In the genomic region with DNA sequence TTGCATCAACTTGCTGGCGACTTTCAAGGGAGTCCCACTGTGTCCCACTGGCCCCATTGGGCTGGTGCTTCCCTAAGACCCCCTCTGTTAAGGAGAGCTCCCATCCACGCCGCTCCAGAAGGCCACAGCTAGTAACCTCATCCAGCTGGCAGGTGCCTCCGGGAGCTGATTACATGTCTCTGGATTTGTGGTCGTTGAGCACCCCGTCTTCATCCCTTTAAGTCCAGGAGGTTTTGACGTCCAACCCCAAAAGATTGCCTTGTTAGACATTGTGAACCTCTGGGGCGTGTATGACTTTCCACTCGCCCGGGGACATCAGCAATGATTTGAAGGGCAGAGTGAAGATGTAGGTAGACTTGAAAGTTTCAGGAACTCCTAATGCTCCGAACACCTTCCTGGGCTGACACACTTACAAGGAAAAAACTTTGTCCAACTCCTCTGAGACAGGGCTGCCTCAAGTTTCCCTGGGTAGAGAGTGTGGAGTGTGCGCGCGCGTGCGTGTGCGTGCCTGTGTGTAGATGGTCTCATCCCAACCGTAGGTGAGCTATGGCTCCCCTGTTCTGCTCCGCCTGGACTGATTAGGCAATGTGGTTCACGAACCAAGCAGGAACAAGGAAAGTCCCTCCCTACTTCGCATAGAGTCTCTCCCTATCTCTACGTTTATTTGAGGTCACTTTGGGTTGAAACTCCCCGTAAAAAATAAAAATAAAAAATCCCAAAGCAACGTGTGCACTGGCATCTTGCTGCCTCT, we compare ENCODE assay signal across 8 mouse cellular contexts. TPM values are rescaled to one million over a fixed set of nuclear protein-coding genes. Genes with fewer than 3 reads are reported as not detected.
DNase-seq lines count a peak whose midpoint lies in the region; ATAC-seq and TF ChIP-seq lines count a peak whose summit lies in the region.

No protein-coding gene starts in this region.

- H3K4me1 ChIP-seq in embryonic facial prominence, embryonic 14.5 days (ENCODE audit: control insufficient read depth, insufficient read depth, low read length): peaks cover 11% of the 10 kb centered on the region; the same call in 1 of the 2 replicates
- H3K4me1 ChIP-seq in intestine, embryonic 14.5 days (replicated peaks; ENCODE audit: control insufficient read depth, insufficient read depth, low read length): peaks cover 22% of the 10 kb centered on the region
- H3K4me1 ChIP-seq in midbrain, embryonic 10.5 days: peaks cover 51% of the 10 kb centered on the region

- H3K9me3 ChIP-seq in embryonic facial prominence, embryonic 14.5 days (ENCODE audit: control insufficient read depth, low read length): no peaks in the 10 kb centered on the region
- no peaks in the 10 kb centered on the region for H3K9me3 ChIP-seq in intestine, embryonic 14.5 days (ENCODE audit: control insufficient read depth, low read length)
- no peaks in the 10 kb centered on the region for H3K9me3 ChIP-seq in midbrain, embryonic 10.5 days (replicated peaks)

- no peak overlapping the region for H3K27ac ChIP-seq in layer of hippocampus, adult 2 months
- H3K27ac ChIP-seq in embryonic facial prominence, embryonic 14.5 days (replicated peaks; ENCODE audit: low read depth, low read length): peak overlapping the region; percentile 94
- peak overlapping the region; percentile 78 for H3K27ac ChIP-seq in intestine, embryonic 14.5 days (ENCODE audit: low read depth)
- no peak overlapping the region for H3K27ac ChIP-seq in midbrain, embryonic 10.5 days (replicated peaks)

- H3K27me3 ChIP-seq in embryonic facial prominence, embryonic 14.5 days (replicated peaks; ENCODE audit: control insufficient read depth, insufficient read depth, low read length): peaks cover 33% of the 10 kb centered on the region; the same call in 1 of the 2 replicates
- peaks cover 62% of the 10 kb centered on the region for H3K27me3 ChIP-seq in intestine, embryonic 14.5 days (replicated peaks; ENCODE audit: control insufficient read depth, insufficient read depth, low read length)
- H3K27me3 ChIP-seq in midbrain, embryonic 10.5 days (ENCODE audit: low read depth, poor library complexity, severe bottlenecking): peaks cover 98% of the 10 kb centered on the region

- 5% methylated on average over 24 of the region's 24 CpGs for WGBS in embryonic facial prominence, embryonic 14.5 days
- WGBS in intestine, embryonic 14.5 days: 9% methylated on average over 24 of the region's 24 CpGs
- 4% methylated on average over 24 of the region's 24 CpGs for WGBS in midbrain, embryonic 10.5 days

- peaks cover 23% of the 10 kb centered on the region for H3K36me3 ChIP-seq in embryonic facial prominence, embryonic 14.5 days (ENCODE audit: control insufficient read depth, insufficient read depth, low read length)
- H3K36me3 ChIP-seq in intestine, embryonic 14.5 days (ENCODE audit: control insufficient read depth, insufficient read depth, low read length): no peaks in the 10 kb centered on the region
- no peaks in the 10 kb centered on the region for H3K36me3 ChIP-seq in midbrain, embryonic 10.5 days

- ATAC-seq in embryonic facial prominence, embryonic 14.5 days (ENCODE audit: low read depth): peak; percentile 2; the same call in 1 of the 2 replicates
- ATAC-seq in intestine, embryonic 14.5 days (replicated peaks; ENCODE audit: low FRiP score, low TSS enrichment, low read depth): no peak
- no peak for ATAC-seq in megakaryocyte-erythroid progenitor cell, adult 5-6 weeks (replicated peaks; ENCODE audit: low FRiP score, low TSS enrichment, poor library complexity, severe bottlenecking)

- peak overlapping the region; percentile 31; the same call in 1 of the 2 replicates for H3K4me3 ChIP-seq in layer of hippocampus, adult 2 months
- peak overlapping the region; percentile 70 for H3K4me3 ChIP-seq in embryonic facial prominence, embryonic 14.5 days (ENCODE audit: low read depth, low read length)
- H3K4me3 ChIP-seq in intestine, embryonic 14.5 days (ENCODE audit: low read depth, low read length): peak overlapping the region; percentile 50
- H3K4me3 ChIP-seq in midbrain, embryonic 10.5 days: peak overlapping the region; percentile 58

- no peak for TF ChIP-seq CTCF in layer of hippocampus, adult 2 months (conservative IDR thresholded peaks at IDR 0.05)

- H3K4me2 ChIP-seq in embryonic facial prominence, embryonic 14.5 days (ENCODE audit: low read depth, low read length): peak overlapping the region; percentile 72
- peak overlapping the region; percentile 84 for H3K4me2 ChIP-seq in intestine, embryonic 14.5 days (ENCODE audit: low read length)

- no peak for DNase-seq in layer of hippocampus, adult 2 months (ENCODE audit: low spot score in 2 of 2)
- no peak for DNase-seq in layer of hippocampus, adult 9-11 months
- peak; percentile 45 for DNase-seq in embryonic facial prominence, embryonic 14.5 days (ENCODE audit: low spot score)
- DNase-seq in intestine, embryonic 14.5 days (ENCODE audit: low spot score): peak; percentile 75
- peak; percentile 35 for DNase-seq in midbrain, embryonic 10.5 days (ENCODE audit: low spot score)
- no peak for DNase-seq in spleen, postnatal 36 days (ENCODE audit: low spot score in 2 of 2)
- no peak for DNase-seq in right cerebral cortex, adult 2 months (ENCODE audit: low spot score in 2 of 2)

- H3K9ac ChIP-seq in embryonic facial prominence, embryonic 14.5 days (ENCODE audit: low read depth, low read length): peak overlapping the region; percentile 97
- no peak overlapping the region for H3K9ac ChIP-seq in intestine, embryonic 14.5 days (ENCODE audit: low read length)

RNA-seq across cellular contexts. Expression of a gene that starts 7.4 kb away (rescaled TPM):
- total RNA-seq in layer of hippocampus, adult 2 months (2021): not detected
- polyA plus RNA-seq in embryonic facial prominence, embryonic 14.5 days (2014; fragmentation: Nextera tagmentation; extraction: Ambion mirVana): not detected in 2 replicates
- polyA plus RNA-seq in intestine, embryonic 14.5 days (2014; fragmentation: Nextera tagmentation; extraction: Ambion mirVana): not detected in 2 replicates
- polyA plus RNA-seq in midbrain, embryonic 10.5 days (2016; fragmentation: Nextera tagmentation; extraction: Ambion mirVana): not detected in 2 replicates
- not detected in 2 replicates for total RNA-seq in megakaryocyte-erythroid progenitor cell, adult 5-6 weeks (2014; fragmentation: Nextera tagmentation)
- total RNA-seq in megakaryocyte-erythroid progenitor cell, adult 5-6 weeks (2017): not detected in 2 replicates

RNA-seq across cellular contexts. Expression of a gene that starts 10.4 kb away (rescaled TPM):
- 1 to 10 TPM; 1.5 to 1.6 TPM for total RNA-seq in layer of hippocampus, adult 2 months (2021)
- polyA plus RNA-seq in embryonic facial prominence, embryonic 14.5 days (2014; fragmentation: Nextera tagmentation; extraction: Ambion mirVana): 6.3 and 6.5 TPM in 2 replicates
- 7.2 and 7.7 TPM in 2 replicates for polyA plus RNA-seq in intestine, embryonic 14.5 days (2014; fragmentation: Nextera tagmentation; extraction: Ambion mirVana)
- polyA plus RNA-seq in midbrain, embryonic 10.5 days (2016; fragmentation: Nextera tagmentation; extraction: Ambion mirVana): 0.27 and 0.43 TPM in 2 replicates
- total RNA-seq in megakaryocyte-erythroid progenitor cell, adult 5-6 weeks (2014; fragmentation: Nextera tagmentation): not detected in 2 replicates
- 0.19 TPM in 1 of 2 replicates, not detected in the other for total RNA-seq in megakaryocyte-erythroid progenitor cell, adult 5-6 weeks (2017)

RNA-seq across cellular contexts. Expression of a gene that starts 43.5 kb away (rescaled TPM):
- under 1 TPM; 0.13 to 0.22 TPM for total RNA-seq in layer of hippocampus, adult 2 months (2021)
- polyA plus RNA-seq in embryonic facial prominence, embryonic 14.5 days (2014; fragmentation: Nextera tagmentation; extraction: Ambion mirVana): 0.85 and 1.4 TPM in 2 replicates
- polyA plus RNA-seq in intestine, embryonic 14.5 days (2014; fragmentation: Nextera tagmentation; extraction: Ambion mirVana): not detected in 2 replicates
- polyA plus RNA-seq in midbrain, embryonic 10.5 days (2016; fragmentation: Nextera tagmentation; extraction: Ambion mirVana): 0.04 and 0.20 TPM in 2 replicates
- not detected in 2 replicates for total RNA-seq in megakaryocyte-erythroid progenitor cell, adult 5-6 weeks (2014; fragmentation: Nextera tagmentation)
- total RNA-seq in megakaryocyte-erythroid progenitor cell, adult 5-6 weeks (2017): 0.57 TPM in 1 of 2 replicates, not detected in the other

Comparison
In these comparisons a context has a peak if more than half of its experiments do, and no peak if none do; other contexts are left out.
1. DNase-seq: peak in embryonic facial prominence, embryonic 14.5 days (single experiment), intestine, embryonic 14.5 days (single experiment) and midbrain, embryonic 10.5 days (single experiment); none in layer of hippocampus, adult 2 months (0 of 2), layer of hippocampus, adult 9-11 months (single experiment), spleen, postnatal 36 days (0 of 2) and right cerebral cortex, adult 2 months (0 of 2).
2. H3K27ac ChIP-seq: peak in embryonic facial prominence, embryonic 14.5 days (single experiment) and intestine, embryonic 14.5 days (single experiment); none in layer of hippocampus, adult 2 months (single experiment) and midbrain, embryonic 10.5 days (single experiment).
3. Peak in every context shown above with its lines, with median percentiles within 50 percentile points of each other: H3K4me3 ChIP-seq.